Mouse (Mus musculus) thymus, postnatal 4 days (tissue): ENCODE data around the gene Hist2h3b.
"Not testable (repeated sequence)": the region's sequence is repeated elsewhere in the genome, so short reads cannot be mapped to it uniquely, and the experiment has no call there.

ENCODE experiments used
- DNase-seq: peaks from one replicate; pipeline ENCODE4 v3.0.0; 2021

Hist2h3b gene

DNA sequence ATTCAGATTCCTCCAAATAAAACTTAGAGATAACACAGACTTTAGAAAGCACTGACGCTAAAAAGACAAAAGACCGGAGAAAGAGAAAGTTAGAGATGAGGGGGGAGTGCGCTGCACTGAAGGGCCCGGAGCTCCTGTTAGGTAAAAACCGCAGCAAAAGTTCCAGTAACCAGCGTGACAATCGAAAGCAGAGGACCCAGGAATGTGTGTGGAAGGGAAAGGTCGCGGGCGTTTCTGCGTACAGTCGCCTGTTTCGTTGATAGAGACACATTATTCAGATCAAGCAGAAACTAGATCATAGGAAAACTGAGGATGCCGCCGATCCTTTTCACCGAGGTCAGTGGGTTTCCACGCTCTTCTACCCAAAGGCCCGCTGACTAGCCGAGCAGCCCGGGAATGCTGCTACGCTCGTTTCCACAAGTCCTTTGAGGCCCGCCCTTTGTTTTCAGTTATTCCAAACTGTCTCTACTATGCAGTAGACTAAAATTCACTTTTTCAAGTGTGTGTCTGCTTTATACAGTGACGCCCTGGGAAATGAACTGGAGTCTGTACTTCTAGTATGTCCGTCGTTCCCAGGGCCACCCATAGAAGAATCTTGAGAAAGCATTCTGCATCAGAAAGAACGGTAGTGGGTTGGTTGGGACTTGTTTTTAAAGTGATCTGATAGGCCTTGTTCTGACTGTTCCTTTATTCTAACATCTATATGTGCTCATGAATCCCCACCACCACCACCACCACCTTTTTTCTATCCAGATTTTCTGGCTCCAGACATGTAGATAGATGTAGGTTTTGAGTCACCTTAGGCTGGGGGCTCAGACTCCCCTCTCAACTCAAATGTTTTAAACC is 4.7 kb upstream of the Hist2h3b start:
- peak; percentile 65 for DNase-seq

DNA sequence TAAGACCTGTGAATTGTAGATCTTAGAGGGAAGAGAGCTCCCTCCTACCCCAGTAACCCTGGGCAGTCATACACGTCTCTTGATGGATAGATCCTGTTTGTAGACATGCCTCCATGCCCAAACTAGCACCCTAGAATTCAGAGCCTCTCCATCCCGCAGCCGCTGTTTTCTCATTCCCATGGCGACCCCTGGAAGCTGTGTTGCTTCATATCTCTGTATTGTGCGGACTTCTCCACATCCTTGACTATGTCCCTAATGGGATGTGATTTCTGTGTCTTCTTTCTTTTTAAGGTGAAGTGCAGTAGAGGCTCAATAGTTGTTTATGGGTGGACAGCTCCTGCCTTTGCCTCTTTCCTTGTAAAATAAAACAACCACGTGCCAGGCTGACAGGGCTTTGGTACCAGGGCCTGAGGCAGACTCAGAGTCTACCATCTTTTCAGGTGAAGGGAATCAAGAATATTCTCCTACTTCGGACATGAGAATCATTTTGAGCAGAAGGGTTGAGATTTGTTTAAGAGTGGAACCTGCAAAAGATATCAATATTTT is 4.0 kb upstream of the Hist2h3b start:
- no peak for DNase-seq

- DNase-seq, result no peak
Observed at GRCm38 (mm10) chr3:96266132-96266710, 2.2 kb upstream of the Hist2h3b start.

- DNase-seq, result no peak
Observed at GRCm38 (mm10) chr3:96267541-96267940, 913 bp upstream of the Hist2h3b start.

DNA sequence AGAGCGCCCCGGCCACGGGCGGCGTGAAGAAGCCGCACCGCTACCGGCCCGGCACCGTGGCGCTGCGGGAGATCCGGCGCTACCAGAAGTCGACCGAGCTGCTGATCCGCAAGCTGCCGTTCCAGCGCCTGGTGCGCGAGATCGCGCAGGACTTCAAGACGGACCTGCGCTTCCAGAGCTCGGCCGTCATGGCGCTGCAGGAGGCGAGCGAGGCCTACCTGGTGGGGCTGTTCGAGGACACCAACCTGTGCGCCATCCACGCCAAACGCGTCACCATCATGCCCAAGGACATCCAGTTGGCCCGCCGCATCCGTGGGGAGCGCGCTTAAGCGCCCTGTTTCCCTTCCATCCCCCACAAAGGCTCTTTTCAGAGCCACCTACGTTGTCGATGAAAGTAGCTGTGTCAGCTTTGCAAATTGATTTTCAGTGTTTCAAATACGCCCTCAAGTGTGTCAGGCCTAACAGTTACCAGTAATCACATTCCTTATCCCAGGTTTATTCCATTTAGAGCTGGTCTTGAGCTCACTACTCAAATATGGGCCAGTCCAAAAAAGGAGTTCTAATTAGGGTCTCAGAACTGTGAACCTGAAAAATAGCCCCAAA is 423 bp downstream of the Hist2h3b start:
- DNase-seq, result peak; percentile 54

DNA sequence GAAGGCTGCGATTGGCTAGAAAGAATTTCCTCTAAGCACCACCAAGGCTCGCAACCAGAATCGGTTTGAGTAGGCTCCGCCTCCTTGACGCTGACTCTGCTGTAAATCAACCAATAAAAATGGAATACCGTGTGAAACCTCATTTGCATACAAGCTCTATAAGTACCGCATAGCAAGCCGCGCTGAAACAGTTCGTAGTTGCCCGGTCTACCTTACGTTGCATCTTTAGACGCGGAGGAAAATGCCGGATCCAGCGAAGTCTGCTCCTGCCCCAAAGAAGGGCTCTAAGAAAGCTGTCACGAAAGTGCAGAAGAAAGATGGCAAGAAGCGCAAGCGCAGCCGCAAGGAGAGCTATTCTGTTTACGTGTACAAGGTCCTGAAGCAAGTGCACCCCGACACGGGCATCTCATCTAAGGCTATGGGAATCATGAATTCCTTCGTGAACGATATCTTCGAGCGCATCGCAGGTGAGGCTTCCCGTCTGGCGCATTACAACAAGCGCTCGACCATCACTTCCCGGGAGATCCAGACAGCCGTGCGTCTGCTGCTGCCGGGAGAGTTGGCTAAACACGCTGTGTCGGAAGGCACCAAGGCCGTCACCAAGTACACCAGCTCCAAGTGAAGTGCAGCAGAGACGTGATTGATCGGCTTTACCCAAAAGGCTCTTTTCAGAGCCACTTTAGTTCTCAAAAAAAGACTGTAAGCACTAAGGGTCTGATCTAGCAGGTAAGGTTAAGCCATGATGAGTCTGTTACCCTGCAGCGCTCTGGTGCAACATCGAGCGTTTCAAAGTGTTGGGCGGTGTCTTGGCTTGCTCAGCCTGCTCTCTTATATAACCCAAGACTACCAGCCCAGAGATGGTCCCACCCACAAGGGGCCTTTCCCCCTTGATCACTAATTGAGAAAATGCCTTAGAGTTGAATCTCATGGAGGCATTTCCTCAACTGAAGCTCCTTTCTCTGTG is 1.3 kb downstream of the Hist2h3b start, which contains the start of gene Hist2h2bb:
Gene Hist2h2bb (plus strand): TSS at position 242 of the 964 bp plus-strand sequence.
- peak; percentile 87 for DNase-seq

- DNase-seq, result peak; percentile 55
Observed at GRCm38 (mm10) chr3:96273591-96274465, 5.4 kb downstream of the Hist2h3b start.

DNA sequence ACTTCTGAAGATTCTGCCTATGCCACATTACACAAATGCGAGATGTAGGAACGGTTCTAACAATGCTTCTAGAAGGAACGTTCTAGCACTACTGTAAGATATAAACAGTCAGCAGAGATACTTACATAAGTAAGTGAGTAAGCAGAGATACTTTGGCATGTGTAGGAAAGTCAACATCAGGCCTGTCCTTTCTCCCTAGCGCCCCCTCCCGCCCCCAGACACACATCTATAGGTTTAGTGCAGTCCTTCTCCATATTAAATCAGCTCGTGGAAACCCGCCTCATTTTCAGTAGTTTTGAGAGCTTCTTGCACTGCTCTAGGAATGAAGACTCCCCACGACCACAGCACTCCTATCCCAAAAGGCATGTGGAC is 9.0 kb downstream of the Hist2h3b start:
- DNase-seq, result peak; percentile 95

DNA sequence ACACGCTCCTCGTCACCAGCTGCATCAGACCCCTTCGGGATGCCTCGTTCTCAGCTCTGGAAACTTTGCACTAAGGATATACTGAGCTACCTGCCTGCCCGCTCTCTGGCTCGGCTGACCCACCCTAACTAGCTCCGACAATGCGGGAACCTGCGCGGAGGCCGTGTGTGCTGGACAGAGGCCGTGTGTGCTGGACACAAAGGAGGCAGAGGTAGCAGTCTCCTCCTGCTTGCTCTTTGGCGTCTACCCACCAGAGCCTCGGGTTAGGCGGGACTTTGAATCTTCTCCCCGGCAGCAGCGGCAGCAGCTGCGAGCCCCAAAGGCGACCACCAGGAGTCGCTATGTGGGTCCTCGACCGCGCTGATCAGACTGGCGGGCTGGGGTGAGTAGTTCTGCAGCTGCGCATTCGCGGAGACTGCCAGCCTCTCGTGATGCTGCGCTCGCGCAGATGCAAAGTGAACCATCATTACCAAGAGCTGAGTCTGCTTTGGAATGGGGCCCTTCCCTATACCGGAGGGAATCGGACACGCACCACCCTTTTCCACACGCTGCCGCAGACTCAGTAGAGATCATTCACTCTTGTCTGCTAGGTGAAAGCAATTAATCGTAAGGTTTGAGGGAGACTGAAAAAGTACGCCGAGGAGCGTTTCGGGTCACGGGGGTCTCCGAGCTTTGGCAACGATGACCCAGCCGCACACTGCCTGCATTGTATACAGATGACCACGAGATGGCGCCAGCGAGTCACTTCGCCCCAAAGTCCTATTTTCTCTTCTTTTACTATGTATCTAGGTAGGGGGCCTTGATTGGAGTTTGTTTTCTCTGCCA is 9.6 kb downstream of the Hist2h3b start:
- DNase-seq, result peak; percentile 97

- no peak for DNase-seq
Observed at GRCm38 (mm10) chr3:96280660-96281059, 12.2 kb downstream of the Hist2h3b start.

GRCm38 (mm10) chr3:96284457-96284856 is 16.0 kb downstream of the Hist2h3b start:
- no peak for DNase-seq

- not testable (repeated sequence) for DNase-seq
Observed at GRCm38 (mm10) chr3:96287334-96287733, 18.9 kb downstream of the Hist2h3b start.

DNA sequence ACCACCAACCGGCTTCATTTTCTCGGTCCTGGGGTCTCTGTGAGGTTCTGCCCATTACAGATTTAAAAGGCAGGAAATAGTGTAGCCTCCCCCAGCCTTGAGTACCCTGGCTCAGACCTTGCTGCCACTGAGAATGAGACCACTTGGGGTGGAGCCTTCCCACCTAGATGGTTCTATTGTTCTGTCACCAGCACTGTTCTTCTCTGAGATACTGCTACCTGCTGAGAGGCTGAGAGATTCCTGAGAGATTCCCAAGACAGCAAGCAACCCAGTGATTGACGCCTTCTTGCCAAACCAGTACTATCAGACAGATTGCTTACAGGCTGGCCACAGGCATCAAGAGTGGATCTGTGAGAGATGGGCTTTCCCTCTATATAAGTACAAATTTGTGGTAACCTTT is 20.7 kb downstream of the Hist2h3b start:
- no peak for DNase-seq

DNA sequence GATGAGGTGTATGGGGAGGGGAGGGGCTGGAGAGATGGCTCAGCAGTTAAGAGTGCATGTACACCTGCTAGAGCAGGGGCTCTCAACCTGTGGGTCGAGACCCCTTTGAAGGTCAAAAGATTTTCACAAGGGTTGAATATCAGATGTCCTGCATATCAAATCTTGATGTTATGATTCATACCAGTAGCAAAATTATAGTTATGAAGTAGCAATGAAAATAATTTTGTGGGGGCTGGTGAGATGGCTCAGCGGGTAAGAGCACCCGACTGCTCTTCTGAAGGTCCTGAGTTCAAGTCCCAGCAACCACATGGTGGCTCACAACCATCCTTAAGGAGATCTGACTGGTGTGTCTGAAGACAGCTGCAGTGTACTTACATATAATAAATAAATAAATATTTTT is 22.3 kb downstream of the Hist2h3b start:
- DNase-seq, result not testable (repeated sequence)

DNA sequence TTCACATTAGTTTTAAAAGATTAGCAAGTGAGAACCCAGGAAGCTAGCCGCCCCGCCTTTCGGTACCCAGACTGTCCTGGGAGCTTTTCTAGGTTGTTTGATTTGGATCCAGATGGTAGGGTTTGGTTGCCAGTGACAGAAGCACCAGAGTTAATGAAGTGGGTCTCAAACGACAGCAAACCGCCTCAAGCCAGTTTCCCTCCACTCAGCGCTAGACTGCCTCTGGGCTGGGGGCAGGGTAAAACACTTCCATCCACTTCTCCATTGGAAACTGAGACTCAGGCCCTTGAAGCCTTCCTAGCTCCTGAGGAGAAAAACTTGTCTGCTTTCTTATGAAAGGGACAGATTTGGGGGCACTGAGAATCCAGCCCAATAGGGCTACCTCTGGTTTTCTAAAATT is 24.2 kb downstream of the Hist2h3b start:
- no peak for DNase-seq

DNA sequence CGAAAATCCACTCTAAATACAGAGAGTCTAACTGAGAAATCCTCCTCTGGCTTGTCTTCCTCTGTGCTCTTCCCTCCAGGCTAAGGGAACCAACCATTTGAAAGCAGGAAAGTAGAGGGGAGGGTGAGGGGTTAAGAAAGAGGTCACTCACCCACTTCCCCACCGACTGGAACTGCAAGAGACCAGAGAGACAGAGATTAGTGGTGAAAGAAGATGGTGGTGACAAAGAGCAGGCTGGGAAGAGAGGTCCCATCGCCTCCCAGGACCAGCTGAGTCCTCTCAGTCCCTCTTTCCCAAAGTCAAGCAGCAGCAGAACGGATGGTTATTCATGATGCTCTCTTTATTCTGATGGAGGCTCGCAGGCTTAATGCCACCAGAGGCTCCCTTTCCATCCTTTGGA is 24.9 kb downstream of the Hist2h3b start:
- no peak for DNase-seq

GRCm38 (mm10) chr3:96293787-96294186 is 25.3 kb downstream of the Hist2h3b start, which contains the start of gene Fcgr1:
TSS of gene Fcgr1 (minus strand) at chr3:96293969.
- DNase-seq, result no peak

DNA sequence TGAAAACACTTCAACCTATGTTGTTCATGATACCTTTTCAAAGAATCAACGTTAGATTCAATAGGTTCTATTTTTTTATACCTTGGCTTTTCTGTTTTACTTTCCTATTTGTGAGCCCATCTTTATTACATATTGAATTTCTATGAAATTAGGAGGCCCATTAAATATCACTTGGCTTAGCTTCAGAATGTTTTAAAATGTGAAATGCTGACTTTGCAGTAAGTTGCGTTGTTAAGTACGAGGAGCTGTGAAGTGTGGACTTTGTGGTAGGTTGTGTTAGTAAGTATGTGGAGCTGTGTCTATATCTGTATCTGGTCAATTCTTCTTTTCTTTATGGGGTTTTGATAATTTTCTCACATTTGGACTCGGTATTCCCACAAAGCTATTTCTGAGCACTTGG is 29.9 kb downstream of the Hist2h3b start:
- no peak for DNase-seq

DNA sequence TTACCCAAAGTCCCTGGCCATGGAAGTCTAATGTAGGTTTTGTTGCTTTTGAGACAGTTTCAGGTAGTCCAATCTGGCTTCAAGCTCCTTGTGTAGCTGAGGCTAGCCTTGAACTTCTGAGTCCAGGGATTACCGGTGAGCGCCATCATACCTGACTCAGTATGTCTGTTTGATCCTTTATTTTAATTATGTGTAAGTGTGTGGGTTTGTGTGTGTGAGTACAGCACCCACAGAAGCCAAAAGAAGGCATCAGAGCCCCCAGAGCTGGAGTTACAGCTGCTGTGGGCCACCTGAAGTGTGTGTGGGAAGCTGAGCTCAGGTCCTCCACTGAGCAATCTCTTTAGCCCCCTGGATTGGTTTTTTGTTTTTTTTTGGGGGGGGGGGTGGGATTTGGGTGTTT is 31.1 kb downstream of the Hist2h3b start:
- DNase-seq, result no peak
